Mouse (Mus musculus): ENCODE results near the gene Atf4.

- no peak for TF ChIP-seq CTCF (IDR thresholded peaks at IDR 0.05; ENCODE audit: low read depth, low read length)
- TF ChIP-seq POLR2A (IDR thresholded peaks at IDR 0.05; ENCODE audit: borderline replicate concordance, low read depth, low read length) = no peak
Observed at GRCm38 (mm10) chr15:80306146-80306545, 51.2 kb downstream of the Atf4 start.

Data from bone marrow macrophage, adult 2 months (primary cell).